Mouse (Mus musculus) heart, postnatal 0 days (tissue): ENCODE results near the gene Swsap1. TPM values are rescaled to one million over a fixed set of nuclear protein-coding genes. Genes with fewer than 3 reads are reported as not detected.

Experiments used
- ATAC-seq: fragments of 200-750 bp; cut with Nextera tagmentation; 2 replicates; pipeline ENCODE4 v1.8.0; 2017; ENCODE audit warnings: low read depth, moderate number of reproducible peaks, moderate library complexity; ENCODE audit not compliant: insufficient read depth
- DNase-seq: peaks from one replicate; pipeline ENCODE4 v3.0.0-alpha.2; 2016; ENCODE audit warnings: low spot score
- H3K27ac ChIP-seq: fragments of 300-500 bp; sonication (generic); 2 replicates; pipeline ENCODE4 v1.5.1; 2014; ENCODE audit warnings: low read depth, mild to moderate bottlenecking
- H3K27me3 ChIP-seq: fragments of 300-500 bp; sonication (generic); 2 replicates; pipeline ENCODE4 v1.6.1; 2014; ENCODE audit warnings: low read length, mixed read lengths; ENCODE audit not compliant: control insufficient read depth, insufficient read depth
- H3K36me3 ChIP-seq: fragments of 300-500 bp; sonication (generic); replicated peaks from 2 replicates; pipeline ENCODE4 v1.6.1; 2014; ENCODE audit warnings: low read length, mixed read lengths; ENCODE audit not compliant: control insufficient read depth, insufficient read depth
- H3K4me1 ChIP-seq: fragments of 300-500 bp; sonication (generic); 2 replicates; pipeline ENCODE4 v1.6.1; 2014; ENCODE audit warnings: antibody characterized with exemption; ENCODE audit not compliant: control insufficient read depth, insufficient read depth
- H3K4me2 ChIP-seq: fragments of 300-500 bp; sonication (generic); 2 replicates; pipeline ENCODE4 v1.6.1; 2014; ENCODE audit warnings: low read depth, mild to moderate bottlenecking, low read length, moderate library complexity
- H3K4me3 ChIP-seq: fragments of 300-500 bp; sonication (generic); 2 replicates; pipeline ENCODE4 v1.5.1; 2014; ENCODE audit warnings: low read depth, low read length
- H3K9ac ChIP-seq: fragments of 300-500 bp; sonication (generic); replicated peaks from 2 replicates; pipeline ENCODE4 v1.6.1; 2014; ENCODE audit warnings: low read depth, low read length, mixed read lengths
- H3K9me3 ChIP-seq: fragments of 300-500 bp; sonication (generic); replicated peaks from 2 replicates; pipeline ENCODE4 v1.6.1; 2016; ENCODE audit warnings: low read length; ENCODE audit not compliant: control insufficient read depth
- CTCF ChIP-seq: IDR thresholded peaks from 2 replicates; pipeline ENCODE4 v1.5.1; 2016; ENCODE audit warnings: antibody characterized with exemption, control low read depth, low read depth
- EP300 ChIP-seq: IDR thresholded peaks from 2 replicates; pipeline ENCODE4 v1.6.1; 2016; ENCODE audit warnings: antibody characterized with exemption, low read depth
- WGBS: fragments of 180-500 bp; shearing (Covaris S2); extraction: QIAGEN DNeasy Blood & Tissue Kit; methylation state at CpG from one replicate; pipeline ENCODE4 v1.1.7; 2014; 5-methylcytosine and 5-hydroxymethylcytosine counted together
- polyA plus RNA-seq: library from polyadenylated mRNA; unstranded; fragments of >200 nt; fragmentation: Nextera tagmentation; extraction: Ambion mirVana; gene quantifications from 2 replicates; pipeline ENCODE4 v1.2.1, GENCODE M21; 2015
- total RNA-seq: library from RNA; depleted of rRNA; stranded (reverse); fragments of >200 nt; gene quantifications from 2 replicates; pipeline ENCODE4 v1.2.3, GENCODE M21; 2014; ENCODE audit warnings: low replicate concordance

Swsap1 gene
- total and polyA plus RNA-seq, 2 experiments from 2014 or later, result 4.6 to 19.5 TPM

DNA sequence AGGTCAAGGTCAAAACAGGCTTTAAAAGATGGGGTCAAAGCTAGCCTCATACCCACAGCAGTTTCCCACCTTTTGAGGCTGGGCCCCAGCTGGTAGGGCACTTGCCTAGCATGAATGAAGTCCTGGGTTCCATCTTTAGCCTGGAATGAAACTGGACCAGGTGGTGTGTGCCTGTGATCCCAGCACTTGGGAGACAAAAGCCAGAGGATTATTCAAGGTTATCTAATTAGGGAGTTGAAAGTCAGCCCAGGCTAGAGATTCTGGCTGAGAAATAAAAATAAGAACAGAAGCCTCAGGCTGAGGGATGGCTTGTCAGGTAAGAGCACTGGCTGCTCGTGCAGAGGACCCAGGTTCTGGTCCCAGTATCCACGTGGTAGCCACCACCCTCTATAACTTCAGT, 23.5 kb upstream of the Swsap1 start:
- H3K9me3 ChIP-seq, result no peaks in the 10 kb centered on the region
- H3K36me3 ChIP-seq, result no peaks in the 10 kb centered on the region
- TF ChIP-seq CTCF (no peak), EP300 (no peak)
- ATAC-seq (no peak), DNase-seq (no peak)
- WGBS, result 59% methylated on average over 2 of the region's 2 CpGs
- H3K4me2 ChIP-seq, result no peak overlapping the region
- no peak overlapping the region for H3K27ac ChIP-seq
- no peak overlapping the region for H3K4me3 ChIP-seq
- no peaks in the 10 kb centered on the region for H3K27me3 ChIP-seq
- no peak overlapping the region for H3K9ac ChIP-seq
- H3K4me1 ChIP-seq, result no peaks in the 10 kb centered on the region

DNA sequence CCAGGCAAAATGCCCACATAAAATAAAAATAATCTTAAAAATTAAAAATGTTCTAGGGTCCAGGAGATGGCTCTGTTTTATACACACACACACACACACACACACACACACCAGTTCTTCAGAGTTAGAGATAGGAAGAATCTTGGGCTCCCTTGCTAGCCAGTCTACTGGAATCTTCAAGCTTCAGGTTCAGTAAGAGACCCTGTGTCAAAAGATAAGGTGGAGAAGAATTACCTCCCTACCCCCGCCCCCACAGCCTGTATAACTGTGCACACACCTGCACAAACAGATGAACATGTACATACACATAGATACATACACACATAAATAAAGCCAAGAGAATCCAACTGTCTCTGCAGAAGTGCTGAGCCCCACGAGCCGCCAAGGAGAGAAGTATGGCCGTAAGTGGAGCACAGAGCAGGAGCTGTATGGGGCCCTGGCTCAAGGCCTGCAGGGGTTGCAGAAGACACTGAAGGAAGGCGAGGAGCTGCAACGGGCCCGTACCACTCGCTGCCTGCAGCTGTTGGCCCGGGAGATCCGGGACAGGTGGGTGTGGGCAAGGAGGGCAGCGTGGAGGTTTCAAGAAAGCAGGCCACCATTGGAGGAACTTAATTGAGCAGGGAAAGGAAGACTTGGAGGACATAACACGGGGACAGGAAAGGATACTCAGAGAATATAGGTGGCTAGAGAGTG, 23.0 kb upstream of the Swsap1 start:
- 67% methylated on average over 12 of the region's 12 CpGs for WGBS
- DNase-seq (no peak), ATAC-seq (no peak)
- Histone ChIP-seq H3K4me3 (no peak overlapping the region), H3K36me3 (no peaks in the 10 kb centered on the region), H3K9ac (no peak overlapping the region), H3K27ac (no peak overlapping the region), H3K9me3 (no peaks in the 10 kb centered on the region), H3K4me1 (no peaks in the 10 kb centered on the region), H3K27me3 (no peaks in the 10 kb centered on the region), H3K4me2 (no peak overlapping the region)
- TF ChIP-seq EP300, result no peak
- no peak for TF ChIP-seq CTCF

DNA sequence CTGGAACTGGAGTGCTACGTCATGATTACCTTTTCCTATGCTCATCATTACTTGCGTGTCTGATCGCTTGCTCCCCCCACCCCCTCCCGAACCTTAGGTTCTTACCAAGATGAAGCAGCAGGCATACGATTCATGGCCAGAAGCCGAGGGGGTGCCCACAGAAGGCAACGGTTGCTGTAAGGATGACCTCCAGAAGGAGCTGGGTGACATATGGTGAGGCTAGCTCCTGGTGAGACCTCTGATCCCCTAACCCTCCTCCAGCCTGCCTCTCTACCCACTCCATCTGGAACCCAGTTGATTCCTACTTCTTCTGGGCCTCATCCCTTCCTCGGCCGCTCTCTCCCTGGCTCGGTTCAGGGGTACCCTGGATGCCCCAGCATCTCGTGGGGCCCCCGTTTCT, 21.5 kb upstream of the Swsap1 start:
- Histone ChIP-seq H3K27me3 (no peaks in the 10 kb centered on the region), H3K9ac (no peak overlapping the region), H3K9me3 (no peaks in the 10 kb centered on the region), H3K4me3 (no peak overlapping the region), H3K27ac (no peak overlapping the region), H3K4me2 (no peak overlapping the region), H3K36me3 (no peaks in the 10 kb centered on the region), H3K4me1 (no peaks in the 10 kb centered on the region)
- TF ChIP-seq CTCF, result no peak
- TF ChIP-seq EP300, result no peak
- 84% methylated on average over 12 of the region's 12 CpGs for WGBS
- no peak for ATAC-seq
- DNase-seq, result no peak

DNA sequence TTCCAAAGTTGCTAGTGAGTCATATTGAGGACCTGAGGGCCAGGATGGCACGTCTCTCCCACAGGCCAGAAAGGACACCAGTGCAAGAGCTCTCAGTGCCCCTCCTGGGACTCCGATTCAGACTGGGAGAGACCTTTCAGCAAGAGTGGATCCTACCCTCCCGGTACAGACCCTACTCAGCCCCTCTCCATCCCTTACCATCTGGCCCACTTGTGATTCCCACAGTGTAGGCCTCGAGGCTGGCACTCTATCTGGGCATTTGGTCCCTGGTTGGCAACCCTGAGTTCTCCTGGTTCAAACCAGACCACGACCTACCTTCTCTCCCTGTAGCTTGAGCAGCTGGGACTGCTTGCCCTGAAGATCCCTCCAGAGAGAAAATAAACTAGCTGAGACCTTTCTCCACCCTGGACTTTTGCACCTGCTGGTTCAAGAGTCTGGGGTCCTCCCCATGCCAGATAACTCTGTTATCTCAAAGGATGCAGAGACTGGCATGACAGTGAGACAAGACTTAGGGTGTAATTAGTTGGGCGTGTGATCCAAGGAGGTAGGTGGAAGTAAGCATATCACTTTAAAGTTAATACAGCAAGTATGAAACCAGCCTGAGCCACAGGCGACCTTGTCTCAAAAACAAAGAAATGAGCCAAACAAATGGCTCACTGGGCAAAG, 20.0 kb upstream of the Swsap1 start:
- DNase-seq, result no peak
- ATAC-seq, result no peak
- H3K27ac ChIP-seq, result no peak overlapping the region
- H3K4me3 ChIP-seq, result no peak overlapping the region
- H3K4me2 ChIP-seq, result no peak overlapping the region
- 80% methylated on average over 7 of the region's 7 CpGs for WGBS
- TF ChIP-seq CTCF (no peak), EP300 (no peak)
- H3K9ac ChIP-seq, result no peak overlapping the region
- no peaks in the 10 kb centered on the region for H3K27me3 ChIP-seq
- H3K9me3 ChIP-seq, result no peaks in the 10 kb centered on the region
- H3K4me1 ChIP-seq, result no peaks in the 10 kb centered on the region
- H3K36me3 ChIP-seq, result no peaks in the 10 kb centered on the region

DNA sequence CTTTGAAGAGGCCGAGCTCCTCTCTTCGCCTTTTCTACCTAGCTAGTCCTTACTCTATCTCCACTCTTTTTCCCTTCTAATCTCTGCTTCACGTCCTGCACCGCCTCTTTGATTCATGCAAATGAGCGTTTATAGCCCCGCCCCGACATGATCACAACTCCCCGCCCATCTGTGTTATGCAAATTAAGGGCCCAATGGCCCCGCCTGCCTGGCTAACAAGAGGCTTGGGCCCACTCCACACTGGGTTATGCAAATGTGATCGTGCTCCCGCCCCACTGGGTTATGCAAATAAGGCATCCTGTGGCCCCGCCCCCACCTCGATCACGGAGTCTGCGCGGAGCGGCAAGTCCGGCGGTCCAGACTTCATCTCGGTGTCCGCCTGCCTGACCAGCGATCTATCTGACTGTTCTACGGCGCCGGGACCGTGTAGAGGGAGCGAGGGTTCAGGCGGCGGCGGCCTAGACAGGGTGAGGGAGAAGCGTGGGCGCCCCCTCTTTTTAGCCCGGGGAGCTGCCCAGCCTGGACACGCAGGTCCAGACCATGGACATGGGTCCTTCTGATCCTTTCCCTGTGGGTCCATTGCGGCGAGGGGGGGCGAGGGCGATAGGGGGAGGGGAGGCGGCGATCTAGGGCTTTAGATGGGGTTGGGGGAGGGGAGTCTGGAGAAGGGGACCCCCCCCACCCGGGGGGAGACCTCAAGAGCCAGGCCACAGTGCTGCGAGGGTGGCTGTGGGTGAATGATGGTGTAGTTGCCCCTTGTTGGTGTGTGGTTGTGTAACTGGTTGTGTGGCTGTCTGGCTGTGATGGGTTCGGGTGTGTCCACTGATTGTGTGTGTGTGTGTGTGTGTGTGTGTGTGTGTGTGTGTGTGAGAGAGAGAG, 18.6 kb upstream of the Swsap1 start, which contains the start of gene Plppr2:
Plppr2 (plus strand) TSS at position 342 of the 879 bp plus-strand sequence.
- 3% methylated on average over 39 of the region's 43 CpGs for WGBS
- no peak within 1 kb of the TSS for H3K27ac ChIP-seq

More for the DNA sequence above, 18.6 kb upstream of the Swsap1 start, which contains the start of gene Plppr2:
- TF ChIP-seq CTCF (no peak), EP300 (no peak)
- Histone ChIP-seq H3K9ac (no peak within 1 kb of the TSS; the same call in 1 of the 2 replicates), H3K36me3 (no peaks in the 10 kb centered on the region), H3K4me1 (no peaks in the 10 kb centered on the region), H3K4me3 (peak within 1 kb of the TSS; percentile 54), H3K9me3 (no peaks in the 10 kb centered on the region), H3K4me2 (peak within 1 kb of the TSS; percentile 80), H3K27me3 (no peaks in the 10 kb centered on the region)
- ATAC-seq, result peak; percentile 98
- DNase-seq, result peak; percentile 96
